Mouse (Mus musculus) hindlimb bud, embryonic 11.5 days (tissue): ENCODE results near the gene Fam193b.

Experiments
- DNase-seq: peaks from one replicate; pipeline ENCODE4 v3.0.0-alpha.2; 2012; ENCODE audit warnings: low read depth, low spot score; ENCODE audit errors: extremely low spot score

Fam193b gene

DNA sequence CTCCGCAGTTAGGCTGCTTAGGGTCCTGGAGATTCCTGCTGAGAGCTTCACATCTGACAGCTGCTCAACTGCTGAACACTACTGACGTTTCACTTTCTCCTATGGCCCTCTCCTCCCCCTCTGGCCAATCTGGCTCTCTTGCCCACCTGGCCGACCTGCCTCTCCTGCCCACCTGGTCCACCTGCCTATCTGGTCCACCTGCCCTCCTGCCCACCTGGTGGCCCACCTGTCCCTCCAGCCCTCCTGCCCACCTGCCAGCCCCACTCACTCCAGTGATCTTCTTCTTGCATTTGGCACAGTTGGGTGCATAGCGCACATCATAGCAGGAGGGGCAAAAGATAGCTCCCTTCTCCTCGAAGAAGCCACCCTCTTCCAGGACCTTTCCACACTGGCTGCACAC, 66.5 kb downstream of the Fam193b start:
- no peak for DNase-seq

DNA sequence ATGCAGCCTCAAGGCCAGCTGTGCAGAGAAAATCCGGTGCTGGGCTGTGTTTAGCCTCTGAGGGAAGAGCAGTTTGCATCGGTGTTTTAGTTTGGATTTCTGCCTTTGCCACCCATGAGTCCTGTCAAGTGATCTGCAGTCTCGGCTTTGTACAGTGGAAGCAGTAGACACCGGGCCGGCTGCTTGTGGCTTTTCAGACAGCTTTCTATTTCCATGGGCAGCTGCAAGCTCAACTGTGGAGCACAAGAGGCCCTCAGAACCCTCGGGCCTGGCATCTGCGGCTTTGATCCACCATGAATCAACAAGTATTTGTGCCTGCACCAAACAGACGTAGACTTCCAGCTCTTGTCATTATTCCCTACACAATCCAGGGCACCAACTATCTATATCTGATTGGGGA, 68.5 kb downstream of the Fam193b start:
- DNase-seq = no peak

DNA sequence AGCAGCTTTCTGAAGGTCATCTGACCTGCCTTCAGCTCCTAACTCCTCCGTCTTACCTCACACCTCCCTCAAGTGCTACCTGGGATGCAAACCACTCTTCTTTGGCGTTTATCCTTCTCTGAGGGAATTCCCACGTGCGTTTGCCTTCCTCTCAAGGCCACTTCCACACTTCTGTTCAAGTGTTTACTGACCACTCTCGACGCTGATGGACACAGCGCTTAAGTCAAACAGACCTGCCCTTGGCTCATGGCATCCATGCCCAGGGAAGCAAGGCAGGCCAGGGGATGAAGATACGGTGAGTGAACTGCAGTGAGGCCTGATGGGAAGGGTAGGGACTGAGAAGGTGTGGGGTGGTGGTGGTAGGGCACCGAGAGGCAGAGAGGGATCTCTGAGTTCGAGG, 70.3 kb downstream of the Fam193b start:
- DNase-seq = no peak

DNA sequence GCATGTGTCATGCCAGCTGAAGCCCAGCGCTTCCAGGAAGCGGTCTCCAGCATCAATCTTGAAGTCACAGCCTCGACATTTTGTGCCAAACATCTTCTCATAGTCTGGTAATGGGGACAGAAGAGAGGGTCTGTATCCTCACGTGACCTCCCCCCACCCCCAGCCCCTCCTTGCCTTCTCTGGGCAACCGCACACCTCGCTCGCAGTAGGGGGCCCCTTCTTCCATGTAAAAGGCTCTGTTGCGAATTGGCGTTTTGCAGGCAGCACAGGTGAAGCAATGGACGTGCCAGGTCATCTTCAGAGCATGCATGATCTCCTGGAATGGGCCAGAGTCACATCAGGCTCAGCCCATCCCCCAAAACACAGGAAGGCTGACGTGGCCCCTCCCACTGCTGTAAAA, 72.0 kb downstream of the Fam193b start:
- no peak for DNase-seq

DNA sequence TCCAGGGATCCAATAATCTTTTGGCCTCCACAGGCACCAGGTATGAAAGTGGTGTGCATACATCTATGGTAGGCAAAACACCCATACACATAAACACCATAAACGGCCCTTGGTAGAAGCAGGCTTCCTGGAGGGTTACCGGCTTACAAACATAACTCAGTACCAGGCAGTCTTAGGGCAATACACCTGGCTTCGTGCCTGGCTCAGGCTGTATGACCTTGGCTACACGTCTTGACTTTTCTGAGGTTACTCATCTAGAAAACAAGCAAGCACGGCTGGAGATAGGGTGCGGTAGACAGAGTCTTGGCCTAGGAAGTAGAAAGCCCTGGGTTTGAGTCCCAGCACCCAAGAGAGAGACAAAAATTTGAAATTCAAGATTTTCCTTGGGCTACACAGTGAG, 74.3 kb downstream of the Fam193b start:
- DNase-seq = no peak

DNA sequence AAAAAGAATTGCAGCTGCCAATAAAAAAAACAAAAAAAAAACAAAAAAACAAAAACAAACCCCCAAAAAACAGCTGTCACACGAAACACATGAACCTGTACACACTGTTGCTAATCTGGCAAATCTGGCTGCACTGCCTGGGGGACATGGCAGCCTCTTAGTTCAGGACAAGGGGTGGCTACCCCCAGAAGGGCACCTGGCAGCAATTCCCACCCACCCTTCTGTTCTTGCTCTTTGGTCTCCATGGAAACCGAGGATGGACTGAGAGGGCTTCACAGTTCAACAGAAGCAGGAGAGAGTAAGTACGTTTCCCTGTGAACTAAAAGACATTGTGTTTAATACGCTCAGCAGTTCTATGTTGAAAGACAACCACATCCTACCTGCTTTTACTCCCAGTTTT, 75.2 kb downstream of the Fam193b start:
- no peak for DNase-seq

DNA sequence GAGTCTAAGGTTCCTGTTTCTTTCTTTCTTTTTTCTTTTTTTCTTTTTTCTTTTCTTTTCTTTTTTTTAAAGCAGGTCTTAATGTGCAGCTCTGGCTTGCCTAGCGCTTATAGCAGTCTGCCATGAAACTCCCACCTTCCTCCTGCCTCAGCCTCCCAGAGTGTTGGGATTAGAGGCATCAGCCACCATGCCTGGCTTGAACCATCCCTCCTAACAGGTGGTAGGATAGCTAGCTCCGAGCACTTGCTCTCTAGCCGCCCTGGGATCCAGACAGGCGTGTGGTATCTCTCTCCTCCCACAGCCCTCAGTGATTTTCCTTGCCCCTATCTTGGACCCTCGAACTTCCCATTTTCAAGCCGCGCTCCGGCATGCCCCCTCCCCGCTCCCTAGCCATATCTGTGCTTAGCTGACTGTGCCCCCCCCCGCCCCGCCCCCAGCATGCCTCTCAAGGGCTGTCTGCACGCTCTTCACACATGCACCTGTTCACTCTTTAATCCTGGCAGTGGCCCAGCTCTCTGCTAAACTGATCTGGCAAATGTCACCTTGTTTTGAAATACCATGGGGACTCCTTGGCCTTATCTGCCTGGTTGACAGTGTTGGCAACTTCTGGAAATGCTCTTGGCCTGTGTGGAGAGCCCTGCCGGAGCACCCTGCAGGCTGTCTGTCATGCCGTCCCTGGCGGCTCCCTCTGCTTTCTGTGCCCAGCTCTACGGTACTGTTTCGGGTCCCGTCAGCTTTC, 75.9 kb downstream of the Fam193b start:
- no peak for DNase-seq

DNA sequence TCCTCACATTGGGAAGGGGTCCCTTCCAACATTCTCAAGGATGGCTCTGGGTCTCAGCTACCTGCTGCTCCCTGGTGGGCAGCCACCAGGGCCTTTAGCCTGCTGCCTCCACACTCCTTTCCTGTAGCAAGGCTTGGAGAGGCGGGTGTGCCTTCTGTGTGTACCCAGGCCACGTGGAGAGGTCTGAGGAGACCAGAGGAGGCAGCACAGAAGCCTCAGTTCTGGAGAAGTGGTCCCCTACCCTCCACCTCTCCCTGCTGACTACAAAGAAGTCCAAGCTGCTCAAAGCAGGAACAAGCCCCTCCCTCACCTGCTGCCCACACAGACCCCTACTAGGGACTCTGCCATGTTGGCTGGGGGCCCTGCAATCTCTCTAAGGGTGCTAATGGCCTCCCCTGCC, 76.7 kb downstream of the Fam193b start:
- DNase-seq = no peak
